Mouse (Mus musculus) gastrocnemius, adult 8-10 months (tissue): ENCODE measurements around the gene Slc22a26. TPM values are rescaled to one million over a fixed set of nuclear protein-coding genes. Genes with fewer than 3 reads are reported as not detected.
"Not testable (repeated sequence)": the region's sequence is repeated elsewhere in the genome, so short reads cannot be mapped to it uniquely, and the experiment has no call there.

Source experiments
- DNase-seq, 2 experiments: peaks; one replicate each; pipeline ENCODE4 v3.0.0; 2022; ENCODE audit warnings: low spot score in 2 of 2
- total RNA-seq, 4 experiments: library from RNA; stranded (reverse); gene quantifications; 2 replicates each; pipeline ENCODE4 v1.2.4; 2022

Gene Slc22a26
- not detected for total RNA-seq

GRCm38 (mm10) chr19:7802571-7802970 lies at the start of gene Slc22a26:
Gene Slc22a26 (minus strand): TSS chr19:7802667.
- DNase-seq, result no peak

GRCm38 (mm10) chr19:7829851-7830250 lies 27.4 kb upstream of the Slc22a26 start:
- no peak for DNase-seq

GRCm38 (mm10) chr19:7790571-7790970 lies 11.9 kb downstream of the Slc22a26 start:
- no peak for DNase-seq

- no peak for DNase-seq
These were observed 27.2 kb downstream of the Slc22a26 start for GRCm38 (mm10) chr19:7775306-7775705.

GRCm38 (mm10) chr19:7766124-7766523 lies 36.3 kb downstream of the Slc22a26 start:
- DNase-seq, result no peak

- no peak for DNase-seq
These were observed 36.9 kb downstream of the Slc22a26 start for GRCm38 (mm10) chr19:7765599-7765998.

- not testable (repeated sequence) for DNase-seq
These were observed 49.1 kb downstream of the Slc22a26 start for GRCm38 (mm10) chr19:7753371-7753770.

Other genes with a start within 250 kb of the Slc22a26 start
- gene Pla2g16, start 245.2 kb downstream of the Slc22a26 start, total RNA-seq, result 100 to 1,000 TPM in 2 of 4 experiments, 10 to 100 TPM in 2; 97.9 to 127 (median 108) TPM
- 1 to 10 TPM in 2 of 4 experiments, under 1 TPM in 2; 0.46 to 2.0 (median 1.2) TPM for gene Lgals12, start 195.5 kb downstream of the Slc22a26 start, total RNA-seq
- not detected for gene Hrasls5, start 190.1 kb downstream of the Slc22a26 start, total RNA-seq
- gene Slc22a19, start 91.4 kb downstream of the Slc22a26 start, total RNA-seq, result not detected
- gene Slc22a27, start 163.4 kb upstream of the Slc22a26 start, total RNA-seq, result not detected